Mouse (Mus musculus) neural tube, embryonic 14.5 days (tissue): ENCODE measurements around the gene Sdsl. TPM values are rescaled to one million over a fixed set of nuclear protein-coding genes. Genes with fewer than 3 reads are reported as not detected.
A peak's percentile ranks its signal among the peaks of the same experiment; 100 is the strongest.

Source experiments
- ATAC-seq: fragments of 200-750 bp; cut with Nextera tagmentation; 2 replicates; pipeline ENCODE4 v1.8.0; 2017; ENCODE audit warnings: low read depth, mild to moderate bottlenecking, moderate TSS enrichment, moderate library complexity
- H3K27ac ChIP-seq: fragments of 300-500 bp; sonication (generic); 2 replicates; pipeline ENCODE4 v1.5.1; 2014; ENCODE audit warnings: low read depth, mild to moderate bottlenecking, control low read depth, low read length, moderate library complexity, mixed read lengths
- H3K27me3 ChIP-seq: fragments of 300-500 bp; sonication (generic); 2 replicates; pipeline ENCODE4 v1.6.1; 2014; ENCODE audit warnings: low read length; ENCODE audit not compliant: control insufficient read depth, insufficient read depth
- H3K36me3 ChIP-seq: fragments of 300-500 bp; sonication (generic); 2 replicates; pipeline ENCODE4 v1.6.1; 2014; ENCODE audit warnings: low read length, mixed read lengths; ENCODE audit not compliant: control insufficient read depth, insufficient read depth
- H3K4me1 ChIP-seq: fragments of 300-500 bp; sonication (generic); 2 replicates; pipeline ENCODE4 v1.6.1; 2014; ENCODE audit warnings: low read length; ENCODE audit not compliant: control insufficient read depth, insufficient read depth
- H3K4me2 ChIP-seq: fragments of 300-500 bp; sonication (generic); 2 replicates; pipeline ENCODE4 v1.6.1; 2014; ENCODE audit warnings: mild to moderate bottlenecking, low read depth, low read length, control low read depth
- H3K4me3 ChIP-seq: fragments of 300-500 bp; sonication (generic); 2 replicates; pipeline ENCODE4 v1.5.1; 2014; ENCODE audit warnings: low read depth, low read length, control low read depth, mixed read lengths
- H3K9ac ChIP-seq: fragments of 300-500 bp; sonication (generic); replicated peaks from 2 replicates; pipeline ENCODE4 v1.6.1; 2014; ENCODE audit warnings: low read depth, mild to moderate bottlenecking, control low read depth, low read length, mixed read lengths
- H3K9me3 ChIP-seq: fragments of 300-500 bp; sonication (generic); 2 replicates; pipeline ENCODE4 v1.6.1; 2016; ENCODE audit warnings: low read length; ENCODE audit not compliant: control insufficient read depth
- WGBS: fragments of 180-500 bp; shearing (Covaris S2); extraction: QIAGEN DNeasy Blood & Tissue Kit; methylation state at CpG from one replicate; pipeline ENCODE4 v1.1.7; 2014; 5-methylcytosine and 5-hydroxymethylcytosine counted together
- polyA plus RNA-seq: library from polyadenylated mRNA; unstranded; fragments of >200 nt; fragmentation: Nextera tagmentation; extraction: Ambion mirVana; gene quantifications from 2 replicates; pipeline ENCODE4 v1.2.1, GENCODE M21; 2014

Sdsl gene
- polyA plus RNA-seq, 1 experiment from 2014 or later = 8.3 TPM

GRCm38 (mm10) chr5:120499202-120499601, 26.6 kb upstream of the Sdsl start:
- Histone ChIP-seq H3K27ac (no peak overlapping the region), H3K4me2 (no peak overlapping the region), H3K9ac (no peak overlapping the region), H3K27me3 (no peaks in the 10 kb centered on the region), H3K4me1 (peaks cover 13% of the 10 kb centered on the region), H3K4me3 (no peak overlapping the region), H3K9me3 (no peaks in the 10 kb centered on the region), H3K36me3 (0 out of 2 replicates have a peak, but pooled peaks cover 3% of the 10 kb centered on the region)
- WGBS = 85% methylated on average over 4 of the region's 4 CpGs
- no peak for ATAC-seq

GRCm38 (mm10) chr5:120497071-120497470, 24.5 kb upstream of the Sdsl start:
- no peak overlapping the region for H3K4me2 ChIP-seq
- ATAC-seq = no peak
- 95% methylated on average over 3 of the region's 3 CpGs for WGBS
- H3K36me3 ChIP-seq = 0 out of 2 replicates have a peak, but pooled peaks cover 3% of the 10 kb centered on the region
- H3K4me1 ChIP-seq = peaks cover 3% of the 10 kb centered on the region; the same call in 1 of the 2 replicates
- H3K27ac ChIP-seq = no peak overlapping the region
- no peaks in the 10 kb centered on the region for H3K27me3 ChIP-seq
- H3K9ac ChIP-seq = no peak overlapping the region
- H3K9me3 ChIP-seq = no peaks in the 10 kb centered on the region
- H3K4me3 ChIP-seq = no peak overlapping the region

DNA sequence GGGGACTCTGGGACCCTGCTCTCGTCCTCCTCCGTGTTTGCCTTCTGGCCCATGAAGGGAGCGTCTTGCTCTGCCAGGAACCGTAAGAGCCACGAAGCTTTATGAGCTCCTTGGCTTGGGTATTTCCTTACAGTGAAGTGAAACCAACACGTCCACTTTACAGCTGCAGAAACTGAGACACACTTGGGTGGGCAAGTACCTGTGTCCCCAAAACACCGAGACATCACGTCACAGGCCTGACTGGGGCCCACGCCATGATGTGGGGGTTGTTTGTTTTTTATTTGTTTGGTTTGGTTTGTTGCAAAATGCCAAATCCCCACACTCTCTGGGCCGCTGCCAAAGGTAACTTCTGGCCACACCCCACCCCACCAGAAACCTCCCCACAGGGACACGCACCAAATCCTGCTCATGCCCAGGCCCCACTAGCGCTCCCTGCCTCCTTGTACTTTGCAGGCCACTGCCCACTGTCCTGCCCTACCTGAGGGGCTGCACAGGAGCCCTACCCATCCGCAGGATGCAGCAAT, 23.2 kb upstream of the Sdsl start:
- H3K4me2 ChIP-seq = no peak overlapping the region
- H3K27ac ChIP-seq = no peak overlapping the region
- H3K9me3 ChIP-seq = no peaks in the 10 kb centered on the region
- 93% methylated on average over 13 of the region's 13 CpGs for WGBS
- no peaks in the 10 kb centered on the region for H3K27me3 ChIP-seq
- H3K9ac ChIP-seq = no peak overlapping the region
- no peak for ATAC-seq
- H3K36me3 ChIP-seq = 0 out of 2 replicates have a peak, but pooled peaks cover 3% of the 10 kb centered on the region
- no peak overlapping the region for H3K4me3 ChIP-seq
- no peaks in the 10 kb centered on the region for H3K4me1 ChIP-seq

- no peak overlapping the region for H3K4me3 ChIP-seq
- no peaks in the 10 kb centered on the region for H3K27me3 ChIP-seq
- no peaks in the 10 kb centered on the region for H3K9me3 ChIP-seq
- no peak overlapping the region for H3K4me2 ChIP-seq
- WGBS = 81% methylated on average over 10 of the region's 10 CpGs
- H3K36me3 ChIP-seq = 0 out of 2 replicates have a peak, but pooled peaks cover 3% of the 10 kb centered on the region
- no peaks in the 10 kb centered on the region for H3K4me1 ChIP-seq
- no peak overlapping the region for H3K27ac ChIP-seq
- no peak overlapping the region for H3K9ac ChIP-seq
- no peak for ATAC-seq
Observed at GRCm38 (mm10) chr5:120495064-120495702, 22.6 kb upstream of the Sdsl start.

DNA sequence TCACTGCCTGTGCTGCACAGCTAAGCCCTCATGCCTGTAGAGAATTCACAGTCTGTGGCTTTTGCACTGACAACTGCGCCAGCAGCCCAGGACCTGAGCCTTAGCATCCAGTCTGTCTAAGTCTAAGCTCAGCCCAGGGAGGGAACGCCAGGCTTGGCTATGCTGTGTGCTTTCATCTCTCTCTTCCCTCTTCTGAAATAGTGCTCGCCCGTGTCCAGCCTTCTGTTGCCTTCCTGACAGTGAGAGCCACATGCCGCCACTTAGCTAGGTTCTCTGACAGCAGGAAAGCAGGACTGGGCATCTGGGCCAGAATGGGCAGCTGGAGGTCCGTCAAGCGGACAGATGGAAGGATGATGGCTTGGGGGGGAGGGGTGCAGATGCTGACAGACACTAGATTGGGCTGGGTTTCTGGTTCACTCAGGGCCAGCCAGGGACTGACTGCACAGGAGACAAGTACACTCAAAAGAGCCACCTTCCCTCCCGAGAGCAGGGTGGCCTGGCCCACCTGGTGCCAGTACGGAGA, 21.3 kb upstream of the Sdsl start:
- H3K9ac ChIP-seq = no peak overlapping the region
- no peaks in the 10 kb centered on the region for H3K4me1 ChIP-seq
- H3K36me3 ChIP-seq = 0 out of 2 replicates have a peak, but pooled peaks cover 3% of the 10 kb centered on the region
- 70% methylated on average over 9 of the region's 9 CpGs for WGBS
- no peak overlapping the region for H3K4me2 ChIP-seq
- H3K9me3 ChIP-seq = no peaks in the 10 kb centered on the region
- ATAC-seq = no peak
- no peaks in the 10 kb centered on the region for H3K27me3 ChIP-seq
- no peak overlapping the region for H3K4me3 ChIP-seq
- H3K27ac ChIP-seq = no peak overlapping the region

DNA sequence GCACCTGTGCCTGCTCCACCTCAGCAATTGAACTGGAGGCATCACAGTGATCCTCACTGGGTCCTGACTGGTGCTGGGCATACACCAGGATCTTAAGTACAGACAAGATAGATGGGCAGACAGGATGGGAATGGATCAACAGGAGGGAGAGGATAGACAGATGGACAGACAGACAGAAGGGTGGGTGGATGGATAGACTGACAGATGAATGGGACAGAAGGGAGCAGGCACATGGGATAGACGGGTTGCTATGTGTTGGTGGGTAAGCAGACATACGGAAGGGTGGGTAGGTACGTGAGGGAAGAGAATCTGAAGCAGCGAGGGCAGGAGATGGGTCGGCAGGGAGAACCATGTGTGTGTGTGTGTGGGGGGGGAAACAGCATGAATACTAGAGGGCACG, 20.8 kb upstream of the Sdsl start:
- Histone ChIP-seq H3K9ac (no peak overlapping the region), H3K27ac (no peak overlapping the region), H3K36me3 (0 out of 2 replicates have a peak, but pooled peaks cover 3% of the 10 kb centered on the region), H3K27me3 (no peaks in the 10 kb centered on the region), H3K9me3 (no peaks in the 10 kb centered on the region), H3K4me2 (no peak overlapping the region), H3K4me3 (no peak overlapping the region), H3K4me1 (no peaks in the 10 kb centered on the region)
- ATAC-seq = no peak
- WGBS = 85% methylated on average over 6 of the region's 6 CpGs

DNA sequence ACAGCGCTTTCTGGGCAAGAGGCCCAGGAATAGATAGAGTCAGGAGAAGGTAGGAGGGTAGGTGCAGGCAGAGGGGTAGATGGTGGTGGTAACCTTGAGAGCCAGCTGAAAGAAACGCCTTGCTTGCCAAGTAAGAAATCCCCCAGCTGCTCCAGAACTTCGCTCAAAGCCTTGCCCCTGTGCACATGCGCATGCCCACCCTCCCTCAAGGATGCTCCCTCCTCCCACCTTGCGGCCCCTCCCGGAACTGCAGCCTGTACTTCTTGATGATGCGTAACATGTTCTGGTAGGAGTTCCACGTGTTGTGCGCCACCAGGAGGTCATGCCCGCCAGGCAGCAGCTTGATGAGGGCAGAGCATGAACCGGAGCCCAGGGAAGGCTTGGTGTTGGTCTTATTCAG, 19.8 kb upstream of the Sdsl start:
- H3K9me3 ChIP-seq = no peaks in the 10 kb centered on the region
- no peak overlapping the region for H3K4me2 ChIP-seq
- H3K27me3 ChIP-seq = no peaks in the 10 kb centered on the region
- no peak overlapping the region for H3K4me3 ChIP-seq
- WGBS = 67% methylated on average over 11 of the region's 11 CpGs
- no peaks in the 10 kb centered on the region for H3K4me1 ChIP-seq
- H3K36me3 ChIP-seq = 0 out of 2 replicates have a peak, but pooled peaks cover 3% of the 10 kb centered on the region
- no peak overlapping the region for H3K9ac ChIP-seq
- no peak overlapping the region for H3K27ac ChIP-seq
- no peak for ATAC-seq

GRCm38 (mm10) chr5:120490679-120491192, 18.1 kb upstream of the Sdsl start:
- no peak overlapping the region for H3K4me2 ChIP-seq
- H3K4me1 ChIP-seq = no peaks in the 10 kb centered on the region
- H3K4me3 ChIP-seq = no peak overlapping the region
- ATAC-seq = no peak
- H3K9ac ChIP-seq = no peak overlapping the region
- H3K9me3 ChIP-seq = no peaks in the 10 kb centered on the region
- WGBS = 68% methylated on average over 8 of the region's 8 CpGs
- peaks cover 11% of the 10 kb centered on the region; the same call in 1 of the 2 replicates for H3K36me3 ChIP-seq
- H3K27me3 ChIP-seq = no peaks in the 10 kb centered on the region
- H3K27ac ChIP-seq = peak overlapping the region; percentile 45; the same call in 1 of the 2 replicates

DNA sequence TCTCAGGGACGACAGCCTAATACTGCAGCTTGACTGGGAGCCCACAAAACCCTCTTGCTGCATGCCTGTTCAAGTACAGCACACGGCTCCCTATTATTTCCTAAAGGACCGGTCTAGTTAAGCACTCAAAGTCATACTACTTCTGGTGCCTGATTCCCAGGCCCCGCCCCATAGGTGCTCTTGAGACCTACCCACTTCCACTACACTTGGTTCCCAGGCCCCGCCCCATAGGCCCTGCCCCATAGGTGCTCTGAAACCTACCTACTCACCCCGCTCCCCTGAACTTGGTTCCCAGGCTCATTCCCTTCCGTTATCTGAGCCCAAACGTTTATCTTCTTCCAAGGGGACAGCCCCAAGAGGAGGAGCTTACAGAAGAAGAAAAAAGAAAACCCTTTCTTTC, 15.2 kb upstream of the Sdsl start:
- no peak for ATAC-seq
- no peak overlapping the region for H3K4me3 ChIP-seq
- no peaks in the 10 kb centered on the region for H3K27me3 ChIP-seq
- no peak overlapping the region for H3K9ac ChIP-seq
- H3K27ac ChIP-seq = no peak overlapping the region
- 89% methylated on average over 8 of the region's 8 CpGs for whole genome bisulfite sequencing
- H3K36me3 ChIP-seq = peaks cover 12% of the 10 kb centered on the region
- no peaks in the 10 kb centered on the region for H3K4me1 ChIP-seq
- no peaks in the 10 kb centered on the region for H3K9me3 ChIP-seq
- H3K4me2 ChIP-seq = no peak overlapping the region
